9 mouse cellular contexts compared by ENCODE assay signal in the genomic region with DNA sequence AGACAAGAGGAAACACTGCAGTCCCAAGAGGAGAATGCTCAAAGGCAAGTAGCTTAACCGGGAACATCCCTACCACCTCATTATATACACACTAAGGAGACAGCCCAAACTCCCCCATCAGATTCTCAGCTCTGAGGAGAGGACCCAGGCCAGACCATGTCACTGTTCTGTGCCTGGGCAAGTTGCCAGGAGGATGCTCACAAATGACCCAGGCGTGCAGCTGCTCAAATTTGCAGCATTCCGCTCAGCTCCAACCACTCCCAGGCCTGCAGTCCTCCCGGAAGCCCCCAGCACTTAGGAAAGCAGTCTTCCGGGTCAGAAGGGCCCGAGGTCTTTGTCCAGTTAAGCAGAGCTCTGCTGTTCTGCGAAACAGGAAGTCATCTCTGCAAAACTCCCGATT. TPM values are rescaled to one million over a fixed set of nuclear protein-coding genes. Genes with fewer than 3 reads are reported as not detected.
DNase-seq lines count a peak whose midpoint lies in the region; ATAC-seq lines count a peak whose summit lies in the region.
"Had no signal": no experiment of that assay in that cellular context is flagged by ENCODE, and none has a peak within 500 bp of the region (broad histone marks: within the 10 kb centered on the region; RNA-seq: fewer than 3 reads in every experiment).

No protein-coding gene starts in this region.

- H3K4me2 ChIP-seq in kidney, embryonic 15.5 days, result no peak overlapping the region
- H3K4me2 ChIP-seq in neural tube, embryonic 13.5 days, result no peak overlapping the region

- no peaks in the 10 kb centered on the region for H3K36me3 ChIP-seq in kidney, embryonic 15.5 days
- H3K36me3 ChIP-seq in neural tube, embryonic 13.5 days, result no peaks in the 10 kb centered on the region

- peak; percentile 49 for ATAC-seq in kidney, embryonic 15.5 days (replicated peaks; ENCODE audit: low FRiP score)
- ATAC-seq in neural tube, embryonic 13.5 days (ENCODE audit: low read depth), result 0 out of 2 replicates have a peak, but pooled peaks have one; percentile 32

- no peak overlapping the region for H3K4me3 ChIP-seq in kidney, embryonic 15.5 days (replicated peaks)
- H3K4me3 ChIP-seq in neural tube, embryonic 13.5 days, result no peak overlapping the region

- H3K9me3 ChIP-seq in kidney, embryonic 15.5 days (replicated peaks), result no peaks in the 10 kb centered on the region
- H3K9me3 ChIP-seq in neural tube, embryonic 13.5 days, result no peaks in the 10 kb centered on the region

- no peak overlapping the region for H3K9ac ChIP-seq in kidney, embryonic 15.5 days
- H3K9ac ChIP-seq in neural tube, embryonic 13.5 days, result no peak overlapping the region
- H3K9ac ChIP-seq: liver, embryonic 14.5 days had no signal

- H3K4me1 ChIP-seq in kidney, embryonic 15.5 days, result peaks cover 80% of the 10 kb centered on the region
- peaks cover 38% of the 10 kb centered on the region for H3K4me1 ChIP-seq in neural tube, embryonic 13.5 days (replicated peaks)

- H3K27ac ChIP-seq in kidney, embryonic 15.5 days, result peak overlapping the region; percentile 43
- 0 out of 2 replicates have a peak overlapping the region, but pooled peaks have one; percentile 33 for H3K27ac ChIP-seq in neural tube, embryonic 13.5 days (replicated peaks)
- H3K27ac ChIP-seq: liver, embryonic 14.5 days had no signal

- 34% methylated on average over 8 of the region's 8 CpGs for WGBS in kidney, embryonic 15.5 days
- whole genome bisulfite sequencing in neural tube, embryonic 13.5 days, result 54% methylated on average over 8 of the region's 8 CpGs

- peak; percentile 75 to 82 for DNase-seq in cerebellum, postnatal 10 days
- no peak for DNase-seq in cerebellum, adult 9-10 months
- peak; percentile 54 to 73 for DNase-seq in urinary bladder, postnatal 4 days (ENCODE audit: low spot score in 2 of 2)
- no peak for DNase-seq in urinary bladder, postnatal 36 days (ENCODE audit: low spot score in 2 of 2)
- DNase-seq in left cerebral cortex, adult 9 months (ENCODE audit: low spot score in 2 of 2), result no peak
- no peak for DNase-seq in spleen, postnatal 14 days (ENCODE audit: low spot score in 2 of 2)

- H3K27me3 ChIP-seq in kidney, embryonic 15.5 days, result no peaks in the 10 kb centered on the region
- H3K27me3 ChIP-seq in neural tube, embryonic 13.5 days, result no peaks in the 10 kb centered on the region

RNA-seq across cellular contexts. Expression of a gene that starts 31.6 kb away (rescaled TPM):
- 37.9 and 39.3 TPM in 2 replicates for polyA plus RNA-seq in kidney, embryonic 15.5 days (2015; fragmentation: Nextera tagmentation; extraction: Ambion mirVana)
- 22.5 and 27.5 TPM in 2 replicates for polyA plus RNA-seq in neural tube, embryonic 13.5 days (2015; fragmentation: Nextera tagmentation; extraction: Ambion mirVana)

Comparison
In these comparisons a context has a peak if more than half of its experiments do, and no peak if none do; other contexts are left out.
1. DNase-seq: peak in cerebellum, postnatal 10 days (2 of 2) and urinary bladder, postnatal 4 days (2 of 2); none in cerebellum, adult 9-10 months (single experiment), urinary bladder, postnatal 36 days (0 of 2), left cerebral cortex, adult 9 months (0 of 2) and spleen, postnatal 14 days (0 of 2).